Comparison of ENCODE assay signal across 21 mouse cellular contexts in genomic region chr17:29662145-29662544, GRCm38 (mm10). TPM values are rescaled to one million over a fixed set of nuclear protein-coding genes. Genes with fewer than 3 reads are reported as not detected.
DNase-seq lines count a peak whose midpoint lies in the region; ATAC-seq and TF ChIP-seq lines count a peak whose summit lies in the region.
"Had no signal": no experiment of that assay in that cellular context is flagged by ENCODE, and none has a peak within 500 bp of the region (broad histone marks: within the 10 kb centered on the region; RNA-seq: fewer than 3 reads in every experiment).

No protein-coding gene starts in this region.

- no peak overlapping the region for H3K4me3 ChIP-seq in heart, embryonic 13.5 days
- peak overlapping the region; percentile 95; the same call in 1 of the 2 replicates for H3K4me3 ChIP-seq in liver, postnatal 0 days (ENCODE audit: low read depth, low read length)

- no peaks in the 10 kb centered on the region for H3K9me3 ChIP-seq in heart, embryonic 13.5 days
- no peaks in the 10 kb centered on the region for H3K9me3 ChIP-seq in liver, postnatal 0 days (ENCODE audit: low read length)
- H3K9me3 ChIP-seq: embryonic facial prominence, embryonic 10.5 days; G1E; intestine, embryonic 15.5 days; limb, embryonic 15.5 days had no signal

- no peaks in the 10 kb centered on the region for H3K27me3 ChIP-seq in heart, embryonic 13.5 days (replicated peaks)
- no peaks in the 10 kb centered on the region for H3K27me3 ChIP-seq in liver, postnatal 0 days (ENCODE audit: insufficient read depth, low read length)
- H3K27me3 ChIP-seq: intestine, embryonic 15.5 days; limb, embryonic 15.5 days had no signal

- peak overlapping the region; percentile 93 for H3K4me2 ChIP-seq in heart, embryonic 13.5 days
- peak overlapping the region; percentile 80 for H3K4me2 ChIP-seq in liver, postnatal 0 days (ENCODE audit: low read depth, low read length)

- no peak for ATAC-seq in heart, embryonic 13.5 days (ENCODE audit: extremely low read depth, insufficient number of reproducible peaks, low FRiP score, low TSS enrichment)
- ATAC-seq in liver, postnatal 0 days, result no peak
- ATAC-seq: hindbrain, embryonic 16.5 days; intestine, embryonic 15.5 days had no signal

- peaks cover 27% of the 10 kb centered on the region for H3K4me1 ChIP-seq in heart, embryonic 13.5 days
- H3K4me1 ChIP-seq in liver, postnatal 0 days (ENCODE audit: insufficient read depth), result peaks cover 4% of the 10 kb centered on the region; the same call in 1 of the 2 replicates

- peaks cover 39% of the 10 kb centered on the region for H3K36me3 ChIP-seq in heart, embryonic 13.5 days
- H3K36me3 ChIP-seq in liver, postnatal 0 days (replicated peaks; ENCODE audit: insufficient read depth, low read length), result peaks cover 34% of the 10 kb centered on the region

- peak; percentile 18 to 22 for DNase-seq in adrenal gland, postnatal 36 days
- DNase-seq in adrenal gland, adult (ENCODE audit: inconsistent age in 2 of 2, low spot score in 1 of 2), result no peak
- DNase-seq in heart, adult 11 months, result no peak
- DNase-seq in brain, adult 2 months (ENCODE audit: low read depth, low spot score), result peak; percentile 27
- no peak for DNase-seq in liver, postnatal 0 days
- DNase-seq in frontal cortex, postnatal 14 days (ENCODE audit: low spot score in 2 of 2), result no peak
- DNase-seq: adrenal gland, adult 8-10 months; gastrocnemius, adult 2 months; heart, postnatal 4 days; kidney, adult 8-10 months; kidney, postnatal 10 days; left cerebral cortex, postnatal 4 days; thymus, postnatal 25 days had no signal

- no peak overlapping the region for H3K27ac ChIP-seq in heart, embryonic 13.5 days (replicated peaks)
- H3K27ac ChIP-seq in liver, postnatal 0 days (ENCODE audit: low read depth), result no peak overlapping the region
- H3K27ac ChIP-seq: embryonic facial prominence, embryonic 10.5 days; intestine, embryonic 15.5 days; left cerebral cortex, adult 2 months; limb, embryonic 15.5 days; macrophage had no signal

- TF ChIP-seq CTCF in liver, postnatal 0 days (IDR thresholded peaks at IDR 0.05; ENCODE audit: low read depth), result no peak

- no peak for TF ChIP-seq EP300 in liver, postnatal 0 days (IDR thresholded peaks at IDR 0.05; ENCODE audit: low read depth)

- no peak overlapping the region for H3K9ac ChIP-seq in heart, embryonic 13.5 days
- 0 out of 2 replicates have a peak overlapping the region, but pooled peaks have one; percentile 21 for H3K9ac ChIP-seq in liver, postnatal 0 days (replicated peaks)

- WGBS in heart, embryonic 13.5 days, result 81% methylated on average over 6 of the region's 6 CpGs
- WGBS in liver, postnatal 0 days (ENCODE audit: insufficient replicate concordance), result 81% methylated on average over 6 of the region's 6 CpGs

RNA-seq across cellular contexts. Expression of gene Cmtr1, which starts 1.8 kb away (rescaled TPM):
- total RNA-seq in adrenal gland, postnatal 36 days (2021), result 100 to 1,000 TPM in 1 of 2 experiments, 10 to 100 TPM in 1; 70.7 to 104 TPM
- 87.9 and 91.2 TPM in 2 replicates for polyA plus RNA-seq in heart, embryonic 13.5 days (2015; fragmentation: Nextera tagmentation; extraction: Ambion mirVana)
- polyA plus RNA-seq in liver, postnatal 0 days (2015; fragmentation: Nextera tagmentation; extraction: Ambion mirVana), result 52.8 and 57.2 TPM in 2 replicates

RNA-seq across cellular contexts. Expression of gene Gm28043, which starts 47.5 kb away (rescaled TPM):
- total RNA-seq in adrenal gland, postnatal 36 days (2021), result 1 to 10 TPM; 2.6 to 2.7 TPM
- 1.5 and 1.6 TPM in 2 replicates for polyA plus RNA-seq in heart, embryonic 13.5 days (2015; fragmentation: Nextera tagmentation; extraction: Ambion mirVana)
- 0.49 and 0.69 TPM in 2 replicates for polyA plus RNA-seq in liver, postnatal 0 days (2015; fragmentation: Nextera tagmentation; extraction: Ambion mirVana)

RNA-seq across cellular contexts. Expression of gene Rnf8, which starts 47.6 kb away (rescaled TPM):
- total RNA-seq in adrenal gland, postnatal 36 days (2021), result 10 to 100 TPM; 39.1 to 53.3 TPM
- 47.7 and 54.1 TPM in 2 replicates for polyA plus RNA-seq in heart, embryonic 13.5 days (2015; fragmentation: Nextera tagmentation; extraction: Ambion mirVana)
- polyA plus RNA-seq in liver, postnatal 0 days (2015; fragmentation: Nextera tagmentation; extraction: Ambion mirVana), result 20.9 and 22.3 TPM in 2 replicates

RNA-seq across cellular contexts. Expression of gene Ccdc167, which starts 54.7 kb away (rescaled TPM):
- total RNA-seq in adrenal gland, postnatal 36 days (2021), result 10 to 100 TPM in 1 of 2 experiments, 1 to 10 TPM in 1; 8.6 to 11.4 TPM
- polyA plus RNA-seq in heart, embryonic 13.5 days (2015; fragmentation: Nextera tagmentation; extraction: Ambion mirVana), result 14.4 and 14.6 TPM in 2 replicates
- 4.2 and 4.6 TPM in 2 replicates for polyA plus RNA-seq in liver, postnatal 0 days (2015; fragmentation: Nextera tagmentation; extraction: Ambion mirVana)

Comparison
In these comparisons a context has a peak if more than half of its experiments do, and no peak if none do; other contexts are left out.
1. DNase-seq: peak in adrenal gland, postnatal 36 days (2 of 2) and brain, adult 2 months (single experiment); none in adrenal gland, adult (0 of 2), heart, adult 11 months (single experiment), liver, postnatal 0 days (single experiment) and frontal cortex, postnatal 14 days (0 of 2).